Mouse (Mus musculus): ENCODE data around the gene Fam131b.

- TF ChIP-seq CTCF (IDR thresholded peaks at IDR 0.05; ENCODE audit: extremely low read depth, insufficient read depth, low read length): no peak
- no peak for TF ChIP-seq POLR2A (IDR thresholded peaks at IDR 0.05; ENCODE audit: extremely low read depth, insufficient read depth, low read length)
These were observed 19.8 kb upstream of the Fam131b start for GRCm38 (mm10) chr6:42344255-42344654.

Measured in cortical plate, adult 2 months (tissue).